Mouse (Mus musculus): ENCODE measurements around the gene Slc24a3.

- TF ChIP-seq POLR2A (IDR thresholded peaks at IDR 0.05; ENCODE audit: insufficient read depth, low read depth, low read length) (no peak), CTCF (IDR thresholded peaks at IDR 0.05; ENCODE audit: insufficient read depth, low read depth, low read length) (no peak)
Measured at GRCm38 (mm10) chr2:145299914-145300699, 132.6 kb downstream of the Slc24a3 start.
